Mouse (Mus musculus) stomach, postnatal 0 days (tissue): ENCODE results near the gene Ncaph. TPM values are rescaled to one million over a fixed set of nuclear protein-coding genes. Genes with fewer than 3 reads are reported as not detected.
"Not testable (repeated sequence)": the region's sequence is repeated elsewhere in the genome, so short reads cannot be mapped to it uniquely, and the experiment has no call there.

Source experiments
- ATAC-seq: fragments of 200-750 bp; cut with Nextera tagmentation; 2 replicates; pipeline ENCODE4 v1.8.0; 2017; ENCODE audit not compliant: low FRiP score, low TSS enrichment
- DNase-seq: peaks from one replicate; pipeline ENCODE4 v3.0.0-alpha.2; 2016; ENCODE audit warnings: low spot score
- H3K27ac ChIP-seq: fragments of 300-500 bp; sonication (generic); replicated peaks from 2 replicates; pipeline ENCODE4 v1.5.1; 2014; ENCODE audit warnings: mild to moderate bottlenecking, control low read depth
- H3K27me3 ChIP-seq: fragments of 300-500 bp; sonication (generic); 2 replicates; pipeline ENCODE4 v1.6.1; 2014; ENCODE audit warnings: low read length; ENCODE audit not compliant: control insufficient read depth, insufficient read depth
- H3K36me3 ChIP-seq: fragments of 300-500 bp; sonication (generic); 2 replicates; pipeline ENCODE4 v1.6.1; 2014; ENCODE audit warnings: low read length, mixed read lengths; ENCODE audit not compliant: control insufficient read depth, insufficient read depth
- H3K4me1 ChIP-seq: fragments of 300-500 bp; sonication (generic); replicated peaks from 2 replicates; pipeline ENCODE4 v1.6.1; 2014; ENCODE audit warnings: antibody characterized with exemption; ENCODE audit not compliant: control insufficient read depth, insufficient read depth
- H3K4me2 ChIP-seq: fragments of 300-500 bp; sonication (generic); replicated peaks from 2 replicates; pipeline ENCODE4 v1.6.1; 2014; ENCODE audit warnings: low read depth, mild to moderate bottlenecking, control low read depth, moderate library complexity
- H3K4me3 ChIP-seq: fragments of 300-500 bp; sonication (generic); 2 replicates; pipeline ENCODE4 v1.5.1; 2014; ENCODE audit warnings: low read depth, low read length, control low read depth
- H3K9ac ChIP-seq: fragments of 300-500 bp; sonication (generic); 2 replicates; pipeline ENCODE4 v1.6.1; 2014; ENCODE audit warnings: mild to moderate bottlenecking, low read length, control low read depth, mixed read lengths
- H3K9me3 ChIP-seq: fragments of 300-500 bp; sonication (generic); 2 replicates; pipeline ENCODE4 v1.6.1; 2016; ENCODE audit warnings: low read length; ENCODE audit not compliant: control insufficient read depth
- CTCF ChIP-seq: IDR thresholded peaks from 2 replicates; pipeline ENCODE4 v1.5.1; 2016; ENCODE audit warnings: antibody characterized with exemption, low read depth, mild to moderate bottlenecking, moderate library complexity
- EP300 ChIP-seq: optimal IDR thresholded peaks from 2 replicates; pipeline ENCODE3; 2016; ENCODE audit warnings: antibody characterized with exemption
- WGBS: fragments of 180-500 bp; shearing (Covaris S2); extraction: QIAGEN DNeasy Blood & Tissue Kit; methylation state at CpG from one replicate; pipeline ENCODE4 v1.1.7; 2014; 5-methylcytosine and 5-hydroxymethylcytosine counted together
- polyA plus RNA-seq: library from polyadenylated mRNA; unstranded; fragments of >200 nt; fragmentation: Nextera tagmentation; extraction: Ambion mirVana; gene quantifications from 2 replicates; pipeline ENCODE4 v1.2.1, GENCODE M21; 2015

The Ncaph gene
- polyA plus RNA-seq, 1 experiment from 2014 or later: 18.3 TPM

DNA sequence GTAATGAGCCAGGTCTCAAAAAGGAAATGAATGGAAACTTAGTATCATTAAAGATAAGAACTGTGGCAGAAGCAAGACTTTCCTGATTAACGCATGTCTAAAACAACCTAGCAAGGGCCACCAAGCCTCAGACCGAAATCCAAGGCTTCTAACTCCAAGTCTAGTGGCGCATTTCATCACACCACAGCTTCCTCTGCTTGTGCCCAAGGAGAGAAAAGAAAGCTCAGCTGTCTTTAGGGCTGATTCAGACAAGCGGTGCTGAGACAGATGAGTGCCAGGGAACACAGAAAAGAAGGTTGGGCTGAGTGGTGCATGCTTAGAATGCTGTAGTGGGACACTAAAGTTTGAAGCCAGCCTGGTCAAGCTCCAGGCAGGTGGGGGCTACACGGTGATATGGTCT, 4.8 kb downstream of the Ncaph start:
- Histone ChIP-seq H3K27me3 (no peaks in the 10 kb centered on the region), H3K4me1 (no peaks in the 10 kb centered on the region), H3K4me3 (no peak overlapping the region), H3K4me2 (no peak overlapping the region), H3K9me3 (no peaks in the 10 kb centered on the region), H3K36me3 (peaks cover 10% of the 10 kb centered on the region), H3K27ac (no peak overlapping the region), H3K9ac (no peak overlapping the region)
- whole genome bisulfite sequencing: 76% methylated on average over 5 of the region's 5 CpGs
- no peak for DNase-seq
- TF ChIP-seq EP300 (no peak), CTCF (no peak)
- no peak for ATAC-seq

DNA sequence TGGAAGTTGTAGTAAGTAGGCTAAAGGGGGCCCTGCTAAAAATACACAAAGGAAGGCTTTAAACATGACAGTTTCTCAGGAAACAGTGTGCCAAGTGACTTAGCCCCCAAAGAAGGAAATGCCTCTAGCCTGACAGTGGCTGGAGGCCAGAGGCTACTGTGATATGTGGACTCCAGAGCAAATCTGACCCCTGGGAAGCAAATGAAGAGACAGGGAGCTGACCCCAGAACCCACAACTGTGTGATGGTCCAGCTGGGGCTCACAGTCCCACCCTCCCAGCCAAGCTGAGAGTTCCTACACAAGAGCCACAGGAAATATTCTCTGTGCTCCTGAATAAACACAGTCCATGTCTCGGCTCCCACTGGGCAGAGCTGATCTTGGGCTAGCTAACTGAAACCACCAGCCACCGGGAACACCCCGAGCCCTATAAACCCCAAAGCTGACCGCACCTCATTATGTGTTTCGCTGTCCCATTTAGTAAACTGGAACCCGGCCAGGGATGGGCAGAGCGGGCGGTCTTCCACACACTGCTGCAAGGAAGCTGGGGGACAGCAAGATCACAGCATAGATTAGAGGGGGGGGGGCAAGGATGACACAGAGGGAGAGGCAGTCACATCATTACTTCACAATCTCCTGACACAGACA, 12.0 kb downstream of the Ncaph start:
- Histone ChIP-seq H3K4me3 (no peak overlapping the region), H3K27me3 (no peaks in the 10 kb centered on the region), H3K9me3 (no peaks in the 10 kb centered on the region), H3K27ac (peak overlapping the region; percentile 35; the same call in 1 of the 2 replicates), H3K36me3 (peaks cover 27% of the 10 kb centered on the region), H3K4me2 (no peak overlapping the region), H3K4me1 (no peaks in the 10 kb centered on the region), H3K9ac (no peak overlapping the region)
- no peak for TF ChIP-seq CTCF
- TF ChIP-seq EP300: no peak
- DNase-seq (no peak), ATAC-seq (peak; percentile 49; the same call in 1 of the 2 replicates)
- WGBS: 78% methylated on average over 8 of the region's 8 CpGs

DNA sequence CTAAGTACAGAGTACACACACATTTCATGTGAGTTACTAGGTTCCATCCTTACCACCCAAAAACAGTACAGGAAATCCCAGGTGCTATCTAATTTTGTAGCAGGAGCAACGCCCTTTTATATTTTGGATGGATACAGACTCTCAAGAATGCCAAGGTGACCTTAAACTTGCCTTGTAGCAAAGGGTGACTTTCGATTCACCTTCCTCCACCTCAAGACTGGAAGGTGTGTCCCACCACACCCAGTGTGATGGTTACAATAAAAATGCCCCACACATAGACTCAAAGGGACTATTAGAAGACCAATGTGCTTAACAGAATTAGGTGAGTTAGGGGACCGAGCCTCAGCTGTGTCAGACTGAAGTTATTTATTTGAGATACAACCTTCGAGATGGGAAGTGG, 24.8 kb downstream of the Ncaph start:
- DNase-seq (no peak), ATAC-seq (no peak)
- no peak overlapping the region for H3K4me2 ChIP-seq
- no peak overlapping the region for H3K27ac ChIP-seq
- H3K9ac ChIP-seq: no peak overlapping the region
- TF ChIP-seq CTCF: no peak
- no peak for TF ChIP-seq EP300
- no peaks in the 10 kb centered on the region for H3K27me3 ChIP-seq
- WGBS: 91% methylated on average over 4 of the region's 4 CpGs
- peaks cover 28% of the 10 kb centered on the region for H3K36me3 ChIP-seq
- H3K9me3 ChIP-seq: no peaks in the 10 kb centered on the region
- H3K4me1 ChIP-seq: no peaks in the 10 kb centered on the region
- H3K4me3 ChIP-seq: no peak overlapping the region

DNA sequence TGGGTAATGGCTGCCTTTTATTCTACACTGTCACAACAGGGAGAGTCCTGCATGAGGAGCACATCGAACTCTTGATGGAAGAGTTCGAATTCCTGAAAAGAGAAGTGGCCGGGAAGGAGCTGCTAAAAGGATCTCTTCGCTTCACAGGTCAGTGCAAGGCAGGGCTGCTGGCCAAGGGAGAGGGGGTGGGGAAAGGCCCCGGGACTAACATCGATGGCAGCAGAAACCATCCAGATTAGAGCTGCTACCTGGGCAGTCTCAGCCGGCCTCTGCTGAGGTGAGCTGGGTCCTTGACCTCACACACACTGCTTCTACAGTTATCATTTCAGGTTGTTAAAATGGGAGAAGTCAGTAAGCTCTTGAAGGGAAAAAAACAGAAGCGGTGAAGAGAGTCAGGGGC, 41.8 kb downstream of the Ncaph start:
- H3K36me3 ChIP-seq: peaks cover 3% of the 10 kb centered on the region; the same call in 1 of the 2 replicates
- no peak for ATAC-seq
- WGBS: 68% methylated on average over 8 of the region's 8 CpGs

DNA sequence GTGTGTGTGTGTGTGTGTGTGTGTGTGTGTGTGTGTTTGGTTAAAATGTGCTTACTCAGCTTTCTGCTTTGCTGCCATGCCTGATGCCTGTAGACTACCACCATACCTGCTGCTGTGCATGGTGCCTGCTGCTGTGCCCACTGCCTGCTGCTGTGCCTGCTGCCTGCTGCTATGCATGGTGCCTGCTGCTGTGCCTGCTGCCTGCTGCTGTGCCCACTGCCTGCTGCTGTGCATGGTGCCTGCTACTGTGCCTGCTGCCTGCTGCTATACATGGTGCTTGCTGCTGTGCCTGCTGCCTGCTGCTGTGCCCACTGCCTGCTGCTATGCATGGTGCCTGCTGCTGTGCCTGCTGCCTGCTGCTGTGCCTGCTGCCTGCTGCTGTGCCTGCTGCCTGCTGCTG, 43.6 kb downstream of the Ncaph start:
- H3K9me3 ChIP-seq, H3K4me1 ChIP-seq, H3K36me3 ChIP-seq, H3K9ac ChIP-seq, ATAC-seq, H3K4me3 ChIP-seq, DNase-seq, H3K4me2 ChIP-seq, H3K27ac ChIP-seq, H3K27me3 ChIP-seq: not testable (repeated sequence)

More for the DNA sequence above, 41.8 kb downstream of the Ncaph start:
- Histone ChIP-seq H3K4me2 (no peak overlapping the region), H3K27me3 (no peaks in the 10 kb centered on the region), H3K27ac (no peak overlapping the region), H3K4me3 (no peak overlapping the region), H3K4me1 (no peaks in the 10 kb centered on the region), H3K9ac (no peak overlapping the region), H3K9me3 (no peaks in the 10 kb centered on the region)
- no peak for DNase-seq
- no peak for TF ChIP-seq CTCF
- no peak for TF ChIP-seq EP300

DNA sequence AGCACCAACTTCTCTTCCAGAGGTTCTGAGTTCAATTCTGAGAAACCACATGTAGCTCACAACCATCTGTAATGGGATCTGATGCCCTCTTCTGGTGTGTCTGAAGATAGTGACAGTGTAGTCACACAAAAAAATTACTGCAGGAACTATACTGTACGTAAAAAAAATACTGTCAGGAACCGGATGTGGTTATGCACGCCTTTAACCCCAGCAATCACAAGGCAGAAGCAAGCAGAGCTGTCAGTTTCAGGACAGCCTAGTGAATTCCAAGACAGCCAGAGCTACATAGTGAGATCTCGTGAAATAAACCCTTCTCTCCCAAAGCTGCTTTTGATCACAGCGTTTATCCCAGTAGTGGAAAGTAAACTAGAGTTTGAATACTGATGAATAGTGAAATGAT, 47.5 kb downstream of the Ncaph start:
- no peak overlapping the region for H3K4me2 ChIP-seq
- H3K4me3 ChIP-seq: no peak overlapping the region
- TF ChIP-seq CTCF: no peak
- no peak for TF ChIP-seq EP300
- no peak for DNase-seq
- no peaks in the 10 kb centered on the region for H3K4me1 ChIP-seq
- no peak overlapping the region for H3K9ac ChIP-seq
- peaks cover 7% of the 10 kb centered on the region; the same call in 1 of the 2 replicates for H3K36me3 ChIP-seq
- WGBS: 85% methylated on average over 5 of the region's 5 CpGs
- H3K9me3 ChIP-seq: no peaks in the 10 kb centered on the region
- no peaks in the 10 kb centered on the region for H3K27me3 ChIP-seq
- no peak for ATAC-seq
- H3K27ac ChIP-seq: no peak overlapping the region
